Mouse (Mus musculus) cerebellum, postnatal 36 days (tissue): ENCODE data around the gene Nbea.
A peak's percentile ranks its signal among the peaks of the same experiment; 100 is the strongest.

ENCODE experiments used
- DNase-seq, 2 experiments: peaks; one replicate each; pipeline ENCODE4 v3.0.0; 2021 to 2022; ENCODE audit warnings: mixed read lengths in 2 of 2

Gene Nbea

GRCm38 (mm10) chr3:55742654-55743053, 440.8 kb downstream of the Nbea start:
- no peak for DNase-seq

- no peak for DNase-seq
These were observed 441.3 kb downstream of the Nbea start for GRCm38 (mm10) chr3:55742218-55742617.

GRCm38 (mm10) chr3:55741428-55741827, 442.1 kb downstream of the Nbea start:
- no peak for DNase-seq

- DNase-seq: no peak
These were observed 449.8 kb downstream of the Nbea start for GRCm38 (mm10) chr3:55733665-55734064.

- DNase-seq: no peak
These were observed 453.0 kb downstream of the Nbea start for GRCm38 (mm10) chr3:55730549-55730948.

GRCm38 (mm10) chr3:55730142-55730541, 453.4 kb downstream of the Nbea start:
- DNase-seq: no peak

- no peak for DNase-seq
These were observed 469.2 kb downstream of the Nbea start for GRCm38 (mm10) chr3:55714260-55714659.

GRCm38 (mm10) chr3:55713856-55714255, 469.6 kb downstream of the Nbea start:
- DNase-seq: no peak

- no peak for DNase-seq
These were observed 473.2 kb downstream of the Nbea start for GRCm38 (mm10) chr3:55710300-55710699.

GRCm38 (mm10) chr3:55701632-55702031, 481.9 kb downstream of the Nbea start:
- no peak for DNase-seq

- no peak for DNase-seq
These were observed 486.3 kb downstream of the Nbea start for GRCm38 (mm10) chr3:55697174-55697573.

- no peak for DNase-seq
These were observed 490.4 kb downstream of the Nbea start for GRCm38 (mm10) chr3:55693073-55693472.

GRCm38 (mm10) chr3:55688098-55688497, 495.4 kb downstream of the Nbea start:
- no peak for DNase-seq

GRCm38 (mm10) chr3:55686993-55687392, 496.5 kb downstream of the Nbea start:
- DNase-seq: no peak

- no peak for DNase-seq
These were observed 497.9 kb downstream of the Nbea start for GRCm38 (mm10) chr3:55685627-55686026.

- peak in 1 of 2 experiments; percentile 13 for DNase-seq
These were observed 498.6 kb downstream of the Nbea start for GRCm38 (mm10) chr3:55684892-55685291.

- no peak for DNase-seq
These were observed 505.8 kb downstream of the Nbea start for GRCm38 (mm10) chr3:55677691-55678090.

GRCm38 (mm10) chr3:55674185-55674584, 509.3 kb downstream of the Nbea start:
- no peak for DNase-seq

GRCm38 (mm10) chr3:55667048-55667447, 516.5 kb downstream of the Nbea start:
- no peak for DNase-seq

- no peak for DNase-seq
These were observed 517.6 kb downstream of the Nbea start for GRCm38 (mm10) chr3:55665928-55666327.

GRCm38 (mm10) chr3:55664713-55665112, 518.8 kb downstream of the Nbea start:
- no peak for DNase-seq

GRCm38 (mm10) chr3:55661678-55662445, 521.6 kb downstream of the Nbea start:
- no peak for DNase-seq

GRCm38 (mm10) chr3:55660261-55660838, 523.2 kb downstream of the Nbea start:
- no peak for DNase-seq

GRCm38 (mm10) chr3:55659558-55660215, 523.8 kb downstream of the Nbea start:
- DNase-seq: no peak
